Mouse (Mus musculus): ENCODE data around the gene Tal1.

DNA sequence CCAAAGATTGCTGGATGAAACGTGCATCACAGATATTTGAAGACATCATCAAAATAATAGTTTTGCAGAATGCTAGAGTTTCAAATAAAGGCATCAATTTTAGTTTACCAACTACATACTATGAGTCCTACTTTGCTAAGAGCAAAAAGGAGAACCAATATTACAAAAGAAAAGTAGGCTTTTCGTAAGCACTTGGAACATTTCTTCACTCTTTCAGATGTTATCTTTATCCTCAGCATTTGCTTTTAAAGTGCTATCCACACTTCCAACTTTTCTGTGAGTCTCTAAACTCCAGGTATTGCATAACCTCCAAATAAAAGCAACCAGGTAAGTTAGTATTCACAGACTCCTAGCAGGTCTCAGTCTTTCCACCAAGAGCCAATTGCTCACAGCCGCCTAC, 63.4 kb downstream of the Tal1 start:
- TF ChIP-seq POLR2A (IDR thresholded peaks at IDR 0.05; ENCODE audit: extremely low read depth, insufficient read depth, low read length) (no peak), CTCF (IDR thresholded peaks at IDR 0.05; ENCODE audit: low read depth, low read length) (no peak)

All from liver, adult 2 months (tissue).